Mouse (Mus musculus): ENCODE measurements around the gene Utp11. TPM values are rescaled to one million over a fixed set of nuclear protein-coding genes. Genes with fewer than 3 reads are reported as not detected.

Utp11 gene
- polyA plus RNA-seq, 2 experiments: 16.4 to 22.4 TPM

DNA sequence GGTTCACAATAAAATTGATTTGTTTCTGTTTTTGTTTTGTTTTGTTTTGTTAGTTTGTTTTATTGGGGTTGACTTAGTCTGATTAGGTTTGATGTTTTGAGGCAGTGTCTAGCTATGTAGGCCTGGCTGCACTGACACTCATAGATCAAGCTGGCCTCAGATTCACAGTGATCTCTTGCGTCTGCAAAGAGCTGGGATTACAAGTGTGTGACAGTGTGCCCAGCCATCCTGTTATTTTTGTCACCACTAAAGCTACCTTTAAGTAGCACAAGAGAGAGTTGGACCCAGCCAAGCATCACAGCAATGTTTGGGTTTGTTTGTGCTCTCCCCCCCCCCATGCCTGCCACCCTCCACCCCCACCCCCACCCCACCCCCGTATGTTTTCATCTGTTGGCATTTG, 1.2 kb upstream of the Utp11 start:
- WGBS (ENCODE audit: insufficient replicate concordance): 88% methylated on average over 2 of the region's 2 CpGs
- Histone ChIP-seq H3K4me3 (ENCODE audit: insufficient read depth in 1 of 2, low read depth in 2 of 2, low read length in 2 of 2) (no peak overlapping the region), H3K4me1 (replicated peaks; ENCODE audit: control insufficient read depth in 2 of 2, insufficient read depth in 2 of 2, low read length in 1 of 2) (peaks cover 7 to 18% of the 10 kb centered on the region in 2 experiments; a peak in 3 of 4 replicates)

DNA sequence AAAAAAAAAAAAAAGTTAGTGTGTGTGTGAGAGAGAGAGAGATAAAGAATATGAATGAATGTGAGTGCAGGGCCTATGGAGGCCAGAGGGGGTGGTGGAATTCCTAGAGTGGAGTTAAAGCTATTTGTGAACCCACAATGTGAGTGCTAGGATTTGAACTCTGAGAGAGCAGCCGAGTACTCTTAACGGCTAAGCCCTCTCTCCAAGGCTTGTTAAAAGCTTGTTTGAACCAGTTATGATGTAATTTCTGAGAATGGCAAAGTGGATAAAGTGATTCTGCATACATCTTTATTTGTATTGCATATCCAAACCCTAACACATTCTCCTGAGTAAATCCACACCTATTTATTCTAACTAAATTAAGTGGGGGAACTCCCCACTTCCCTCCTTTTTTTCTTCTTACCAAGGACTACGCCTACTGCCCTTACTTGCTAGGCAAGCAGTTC, 961 bp downstream of the Utp11 start:
- no peaks in the 10 kb centered on the region for H3K9me3 ChIP-seq (ENCODE audit: control insufficient read depth, low read length)
- H3K27me3 ChIP-seq (ENCODE audit: control insufficient read depth, insufficient read depth, low read length): no peaks in the 10 kb centered on the region
- no peak overlapping the region for H3K27ac ChIP-seq
- no peaks in the 10 kb centered on the region; the same call in 1 of the 2 replicates for H3K36me3 ChIP-seq (replicated peaks; ENCODE audit: control insufficient read depth, insufficient read depth, low read depth)
- DNase-seq (ENCODE audit: low read depth in 3 of 3, low spot score in 3 of 3) (no peak), ATAC-seq (ENCODE audit: insufficient read depth) (no peak)
- H3K4me2 ChIP-seq (ENCODE audit: low read depth): peak overlapping the region; percentile 80
- peak overlapping the region; percentile 69 for H3K9ac ChIP-seq (replicated peaks)
- WGBS (ENCODE audit: insufficient replicate concordance): 50% methylated on average over 3 of the region's 3 CpGs
- H3K4me3 ChIP-seq (ENCODE audit: insufficient read depth in 1 of 2, low read depth in 2 of 2, low read length in 2 of 2): peak overlapping the region; percentile 67 to 88
- TF ChIP-seq CTCF (IDR thresholded peaks at IDR 0.05; ENCODE audit: low read depth) (no peak), EP300 (IDR thresholded peaks at IDR 0.05; ENCODE audit: low read depth) (no peak)
- H3K4me1 ChIP-seq (replicated peaks; ENCODE audit: control insufficient read depth in 2 of 2, insufficient read depth in 2 of 2, low read length in 1 of 2): peaks cover 7 to 18% of the 10 kb centered on the region in 2 experiments; a peak in 3 of 4 replicates

More for the DNA sequence above, 1.2 kb upstream of the Utp11 start:
- H3K27ac ChIP-seq: no peak overlapping the region
- no peaks in the 10 kb centered on the region for H3K9me3 ChIP-seq (ENCODE audit: control insufficient read depth, low read length)
- no peak overlapping the region for H3K9ac ChIP-seq (replicated peaks)
- TF ChIP-seq EP300 (IDR thresholded peaks at IDR 0.05; ENCODE audit: low read depth) (no peak), CTCF (IDR thresholded peaks at IDR 0.05; ENCODE audit: low read depth) (no peak)
- no peak overlapping the region for H3K4me2 ChIP-seq (ENCODE audit: low read depth)
- no peak for ATAC-seq (ENCODE audit: insufficient read depth)
- no peak for DNase-seq (ENCODE audit: low read depth in 3 of 3, low spot score in 3 of 3)
- H3K27me3 ChIP-seq (ENCODE audit: control insufficient read depth, insufficient read depth, low read length): no peaks in the 10 kb centered on the region
- no peaks in the 10 kb centered on the region for H3K36me3 ChIP-seq (replicated peaks; ENCODE audit: control insufficient read depth, insufficient read depth, low read depth)

DNA sequence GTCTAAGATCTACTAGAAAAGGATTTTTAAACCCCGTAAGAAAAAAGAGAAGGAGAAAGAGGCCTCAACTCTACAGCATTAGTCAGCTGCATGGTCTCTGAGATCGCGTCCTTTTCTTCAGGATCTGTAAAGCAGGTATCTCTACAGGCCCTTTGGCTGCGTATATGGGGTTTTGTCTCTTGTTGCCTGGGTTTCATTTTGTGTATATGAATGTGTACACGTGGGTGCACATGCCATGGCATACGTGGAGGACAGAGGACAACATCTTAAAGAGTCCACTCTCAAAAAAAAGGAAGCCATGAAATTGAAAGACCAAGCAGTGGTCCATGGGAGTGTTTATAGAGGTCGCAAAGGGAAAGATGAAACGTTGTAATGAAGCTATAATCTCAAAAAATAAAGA, 1.9 kb downstream of the Utp11 start:
- Histone ChIP-seq H3K4me1 (replicated peaks; ENCODE audit: control insufficient read depth in 2 of 2, insufficient read depth in 2 of 2, low read length in 1 of 2) (peaks cover 7 to 18% of the 10 kb centered on the region in 2 experiments; a peak in 3 of 4 replicates), H3K27ac (peak overlapping the region; percentile 13), H3K4me2 (ENCODE audit: low read depth) (peak overlapping the region; percentile 80), H3K9me3 (ENCODE audit: control insufficient read depth, low read length) (no peaks in the 10 kb centered on the region), H3K9ac (replicated peaks) (peak overlapping the region; percentile 23; the same call in 1 of the 2 replicates), H3K4me3 (ENCODE audit: insufficient read depth in 1 of 2, low read depth in 2 of 2, low read length in 2 of 2) (no peak overlapping the region), H3K36me3 (replicated peaks; ENCODE audit: control insufficient read depth, insufficient read depth, low read depth) (no peaks in the 10 kb centered on the region; the same call in none of the 2 replicates), H3K27me3 (ENCODE audit: control insufficient read depth, insufficient read depth, low read length) (no peaks in the 10 kb centered on the region)
- DNase-seq (ENCODE audit: low read depth in 3 of 3, low spot score in 3 of 3): no peak
- 58% methylated on average over 8 of the region's 8 CpGs for WGBS (ENCODE audit: insufficient replicate concordance)
- no peak for ATAC-seq (ENCODE audit: insufficient read depth)
- TF ChIP-seq CTCF (IDR thresholded peaks at IDR 0.05; ENCODE audit: low read depth): no peak
- no peak for TF ChIP-seq EP300 (IDR thresholded peaks at IDR 0.05; ENCODE audit: low read depth)

DNA sequence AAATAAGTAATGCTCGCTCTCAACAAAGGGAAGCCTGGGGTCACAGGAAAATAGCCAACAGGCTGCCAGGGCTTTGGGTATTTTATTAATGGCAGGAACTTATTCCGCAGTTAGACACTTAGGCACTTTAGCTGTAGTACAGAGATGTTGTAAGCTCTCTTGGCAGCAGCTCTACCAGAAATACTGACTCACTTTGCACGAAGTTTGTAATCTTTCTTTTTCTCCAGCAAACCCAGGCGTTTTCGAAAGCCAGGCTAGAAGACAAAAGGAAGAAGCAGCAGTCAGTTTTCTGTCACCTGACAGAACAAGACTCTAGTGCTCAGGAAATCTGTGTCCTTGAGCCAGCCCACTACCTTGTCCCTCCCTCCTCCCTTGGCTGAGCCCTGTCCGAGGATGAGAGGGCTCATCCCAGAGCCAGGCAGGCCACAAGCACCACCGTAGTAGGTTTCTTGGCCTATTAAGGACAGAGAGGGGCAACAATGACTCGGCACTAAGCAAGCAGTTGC, 7.5 kb downstream of the Utp11 start:
- Histone ChIP-seq H3K9ac (replicated peaks) (no peak overlapping the region), H3K4me3 (ENCODE audit: insufficient read depth in 1 of 2, low read depth in 2 of 2, low read length in 2 of 2) (no peak overlapping the region), H3K36me3 (replicated peaks; ENCODE audit: control insufficient read depth, insufficient read depth, low read depth) (peaks cover 25% of the 10 kb centered on the region), H3K9me3 (ENCODE audit: control insufficient read depth, low read length) (no peaks in the 10 kb centered on the region), H3K27me3 (ENCODE audit: control insufficient read depth, insufficient read depth, low read length) (no peaks in the 10 kb centered on the region), H3K4me2 (ENCODE audit: low read depth) (no peak overlapping the region), H3K4me1 (replicated peaks; ENCODE audit: control insufficient read depth in 2 of 2, insufficient read depth in 2 of 2, low read length in 1 of 2) (no peaks in the 10 kb centered on the region; a peak in 1 of 4 replicates), H3K27ac (no peak overlapping the region)
- DNase-seq (ENCODE audit: low read depth in 3 of 3, low spot score in 3 of 3) (no peak), ATAC-seq (ENCODE audit: insufficient read depth) (no peak)
- WGBS (ENCODE audit: insufficient replicate concordance): 70% methylated on average over 8 of the region's 8 CpGs
- TF ChIP-seq CTCF (IDR thresholded peaks at IDR 0.05; ENCODE audit: low read depth) (no peak), EP300 (IDR thresholded peaks at IDR 0.05; ENCODE audit: low read depth) (no peak)

DNA sequence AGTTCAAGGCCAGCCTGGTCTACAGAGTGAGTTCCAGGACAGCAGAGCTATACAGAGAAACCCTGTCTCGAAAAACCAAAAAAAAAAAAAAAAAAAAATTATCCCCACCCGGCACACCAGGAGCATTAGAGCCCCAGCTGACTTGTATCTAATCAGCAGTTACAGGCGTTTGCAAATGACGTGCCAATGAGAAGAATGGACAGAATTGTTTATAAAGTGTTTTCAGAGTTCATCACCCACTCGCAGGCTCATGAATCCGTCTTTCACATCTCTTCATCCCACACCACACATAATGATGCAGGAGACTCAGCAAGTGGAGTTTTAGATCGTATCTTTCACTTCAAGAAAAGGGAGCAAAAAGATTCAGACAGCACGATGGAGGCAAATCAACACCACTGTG, 7.9 kb downstream of the Utp11 start:
- Histone ChIP-seq H3K4me1 (replicated peaks; ENCODE audit: control insufficient read depth in 2 of 2, insufficient read depth in 2 of 2, low read length in 1 of 2) (no peaks in the 10 kb centered on the region), H3K27ac (no peak overlapping the region), H3K36me3 (replicated peaks; ENCODE audit: control insufficient read depth, insufficient read depth, low read depth) (peaks cover 28% of the 10 kb centered on the region), H3K9ac (replicated peaks) (no peak overlapping the region), H3K4me3 (ENCODE audit: insufficient read depth in 1 of 2, low read depth in 2 of 2, low read length in 2 of 2) (no peak overlapping the region), H3K9me3 (ENCODE audit: control insufficient read depth, low read length) (no peaks in the 10 kb centered on the region), H3K27me3 (ENCODE audit: control insufficient read depth, insufficient read depth, low read length) (no peaks in the 10 kb centered on the region), H3K4me2 (ENCODE audit: low read depth) (no peak overlapping the region)
- 57% methylated on average over 8 of the region's 8 CpGs for WGBS (ENCODE audit: insufficient replicate concordance)
- ATAC-seq (ENCODE audit: insufficient read depth) (no peak), DNase-seq (ENCODE audit: low read depth in 3 of 3, low spot score in 3 of 3) (no peak)
- no peak for TF ChIP-seq EP300 (IDR thresholded peaks at IDR 0.05; ENCODE audit: low read depth)
- TF ChIP-seq CTCF (IDR thresholded peaks at IDR 0.05; ENCODE audit: low read depth): no peak
